Mouse (Mus musculus) cerebellum, adult 2 months (tissue): ENCODE results near the gene Ppil1.

Source experiments
- CTCF ChIP-seq: fragments of 200-500 bp; IDR thresholded peaks from 2 replicates; pipeline ENCODE4 v1.5.1; 2011; ENCODE audit warnings: low read depth, mild to moderate bottlenecking, control low read depth, low read length, moderate library complexity, borderline replicate concordance; ENCODE audit not compliant: insufficient read depth
- POLR2A ChIP-seq: fragments of 200-500 bp; IDR thresholded peaks from 2 replicates; pipeline ENCODE4 v1.6.1; 2011; ENCODE audit warnings: low read length, control low read depth, borderline replicate concordance; ENCODE audit not compliant: insufficient read depth

GRCm38 (mm10) chr17:29211836-29212235 is 52.1 kb downstream of the Ppil1 start:
- no peak for TF ChIP-seq POLR2A
- TF ChIP-seq CTCF, result no peak
